Mouse (Mus musculus) lung, adult 18-20 months (tissue): ENCODE measurements around the gene Cutal.

Experiments used
- DNase-seq, 2 experiments: peaks; one replicate each; pipeline ENCODE4 v3.0.0; 2022; ENCODE audit warnings: mixed read lengths in 2 of 2

The Cutal gene

GRCm38 (mm10) chr2:34920144-34920543 is 45.9 kb downstream of the Cutal start:
- DNase-seq: no peak

GRCm38 (mm10) chr2:34922729-34923128 is 48.5 kb downstream of the Cutal start:
- DNase-seq: no peak

- DNase-seq: no peak
Observed at GRCm38 (mm10) chr2:34927320-34927719, 53.1 kb downstream of the Cutal start.

GRCm38 (mm10) chr2:34937460-34937859 is 63.3 kb downstream of the Cutal start:
- no peak for DNase-seq

- DNase-seq: no peak
Observed at GRCm38 (mm10) chr2:34938269-34939208, 64.3 kb downstream of the Cutal start.

GRCm38 (mm10) chr2:34940246-34940645 is 66.0 kb downstream of the Cutal start:
- DNase-seq: no peak

- no peak for DNase-seq
Observed at GRCm38 (mm10) chr2:34941061-34941675, 67.0 kb downstream of the Cutal start.
